Mouse (Mus musculus): ENCODE measurements around the gene Olfr270. TPM values are rescaled to one million over a fixed set of nuclear protein-coding genes. Genes with fewer than 3 reads are reported as not detected.

The Olfr270 gene
- polyA plus RNA-seq (2011; ENCODE audit: insufficient read depth, insufficient read length, low read depth, missing spikeins) = not detected in 2 replicates

GRCm38 (mm10) chr4:52964247-52964646 lies at the start of gene Olfr270:
Gene Olfr270, plus strand, starts transcription at chr4:52964547.
- TF ChIP-seq POLR2A (IDR thresholded peaks at IDR 0.05; ENCODE audit: insufficient read depth, low read length) = no peak
- TF ChIP-seq EP300 (IDR thresholded peaks at IDR 0.05; ENCODE audit: insufficient read depth, low read depth, low read length) = no peak
- TF ChIP-seq CTCF (IDR thresholded peaks at IDR 0.05; ENCODE audit: low read depth, low read length) = no peak
- Histone ChIP-seq H3K4me1 (ENCODE audit: control insufficient read depth, insufficient read depth, low read length) (no peaks in the 10 kb centered on the region), H3K27ac (ENCODE audit: insufficient read depth, low read length) (no peak within 1 kb of the TSS), H3K9ac (ENCODE audit: low read depth, poor library complexity, severe bottlenecking) (no peak within 1 kb of the TSS), H3K36me3 (ENCODE audit: control insufficient read depth, insufficient read depth, low read length, poor library complexity, severe bottlenecking) (no peaks in the 10 kb centered on the region), H3K27me3 (ENCODE audit: control insufficient read depth, insufficient read depth, low read length, poor library complexity, severe bottlenecking) (peaks cover 1% of the 10 kb centered on the region; the same call in 1 of the 2 replicates), H3K9me3 (replicated peaks; ENCODE audit: control insufficient read depth, insufficient read depth, low read length, poor library complexity, severe bottlenecking) (no peaks in the 10 kb centered on the region), H3K4me3 (ENCODE audit: low read depth, low read length) (no peak within 1 kb of the TSS)

GRCm38 (mm10) chr4:52916659-52917310 lies 47.6 kb upstream of the Olfr270 start:
- H3K27me3 ChIP-seq (ENCODE audit: control insufficient read depth, insufficient read depth, low read length, poor library complexity, severe bottlenecking) = no peaks in the 10 kb centered on the region
- H3K9me3 ChIP-seq (replicated peaks; ENCODE audit: control insufficient read depth, insufficient read depth, low read length, poor library complexity, severe bottlenecking) = no peaks in the 10 kb centered on the region
- H3K4me1 ChIP-seq (ENCODE audit: control insufficient read depth, insufficient read depth, low read length) = no peaks in the 10 kb centered on the region
- TF ChIP-seq POLR2A (IDR thresholded peaks at IDR 0.05; ENCODE audit: insufficient read depth, low read length) (no peak), CTCF (IDR thresholded peaks at IDR 0.05; ENCODE audit: low read depth, low read length) (no peak), EP300 (IDR thresholded peaks at IDR 0.05; ENCODE audit: insufficient read depth, low read depth, low read length) (no peak)
- no peak overlapping the region for H3K4me3 ChIP-seq (ENCODE audit: low read depth, low read length)
- H3K9ac ChIP-seq (ENCODE audit: low read depth, poor library complexity, severe bottlenecking) = no peak overlapping the region
- H3K36me3 ChIP-seq (ENCODE audit: control insufficient read depth, insufficient read depth, low read length, poor library complexity, severe bottlenecking) = no peaks in the 10 kb centered on the region
- H3K27ac ChIP-seq (ENCODE audit: insufficient read depth, low read length) = no peak overlapping the region

GRCm38 (mm10) chr4:52917311-52917688 lies 47.0 kb upstream of the Olfr270 start:
- Histone ChIP-seq H3K27ac (ENCODE audit: insufficient read depth, low read length) (no peak overlapping the region), H3K36me3 (ENCODE audit: control insufficient read depth, insufficient read depth, low read length, poor library complexity, severe bottlenecking) (no peaks in the 10 kb centered on the region), H3K4me3 (ENCODE audit: low read depth, low read length) (no peak overlapping the region), H3K4me1 (ENCODE audit: control insufficient read depth, insufficient read depth, low read length) (no peaks in the 10 kb centered on the region), H3K27me3 (ENCODE audit: control insufficient read depth, insufficient read depth, low read length, poor library complexity, severe bottlenecking) (no peaks in the 10 kb centered on the region), H3K9me3 (replicated peaks; ENCODE audit: control insufficient read depth, insufficient read depth, low read length, poor library complexity, severe bottlenecking) (no peaks in the 10 kb centered on the region), H3K9ac (ENCODE audit: low read depth, poor library complexity, severe bottlenecking) (no peak overlapping the region)
- no peak for TF ChIP-seq EP300 (IDR thresholded peaks at IDR 0.05; ENCODE audit: insufficient read depth, low read depth, low read length)

DNA sequence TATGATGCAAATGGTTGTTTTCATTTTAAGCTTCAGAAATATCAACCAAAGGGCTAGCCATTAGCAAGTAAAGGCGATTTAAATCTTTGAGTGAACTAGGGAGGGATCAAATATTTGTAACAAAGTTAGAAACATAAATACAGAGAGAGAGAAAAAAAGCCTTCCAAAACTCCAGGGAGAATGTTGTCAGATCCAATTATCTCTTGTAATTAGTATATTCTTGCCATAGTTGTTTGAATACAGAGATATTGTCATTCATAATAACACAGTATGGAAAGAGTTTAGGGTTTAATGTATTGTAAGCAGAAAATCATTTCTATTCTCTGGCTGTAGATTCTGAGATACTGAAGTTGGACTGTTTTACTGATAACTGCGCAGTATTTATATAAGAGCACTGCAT lies 45.3 kb upstream of the Olfr270 start, which contains the start of gene Olfr272:
Olfr272 (minus strand) TSS at position 101 of the 400 bp plus-strand sequence.
- Histone ChIP-seq H3K9ac (ENCODE audit: low read depth, poor library complexity, severe bottlenecking) (no peak within 1 kb of the TSS), H3K27ac (ENCODE audit: insufficient read depth, low read length) (no peak within 1 kb of the TSS), H3K27me3 (ENCODE audit: control insufficient read depth, insufficient read depth, low read length, poor library complexity, severe bottlenecking) (no peaks in the 10 kb centered on the region), H3K9me3 (replicated peaks; ENCODE audit: control insufficient read depth, insufficient read depth, low read length, poor library complexity, severe bottlenecking) (no peaks in the 10 kb centered on the region), H3K4me1 (ENCODE audit: control insufficient read depth, insufficient read depth, low read length) (no peaks in the 10 kb centered on the region), H3K4me3 (ENCODE audit: low read depth, low read length) (no peak within 1 kb of the TSS), H3K36me3 (ENCODE audit: control insufficient read depth, insufficient read depth, low read length, poor library complexity, severe bottlenecking) (no peaks in the 10 kb centered on the region)
- TF ChIP-seq POLR2A (IDR thresholded peaks at IDR 0.05; ENCODE audit: insufficient read depth, low read length) (no peak), EP300 (IDR thresholded peaks at IDR 0.05; ENCODE audit: insufficient read depth, low read depth, low read length) (no peak), CTCF (IDR thresholded peaks at IDR 0.05; ENCODE audit: low read depth, low read length) (no peak)

DNA sequence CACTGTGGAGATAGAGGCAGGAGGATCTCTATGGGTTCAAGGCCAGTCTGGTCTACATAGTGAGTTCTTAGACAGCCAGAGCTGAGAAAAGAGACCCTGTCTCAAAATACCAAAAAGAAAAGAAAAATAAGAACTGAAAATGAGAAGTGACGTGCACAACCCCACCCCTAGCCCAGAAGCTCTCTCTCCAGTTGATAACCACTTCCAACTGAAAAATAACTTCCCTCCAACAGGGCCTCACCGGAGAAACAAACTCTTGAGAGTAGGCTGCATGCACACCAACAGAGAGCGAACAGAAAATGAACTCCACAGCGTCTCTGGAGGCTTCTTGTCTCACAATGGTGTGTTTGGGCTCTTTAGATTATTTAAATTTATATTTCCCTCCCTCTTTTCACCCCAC lies 33.9 kb upstream of the Olfr270 start:
- Histone ChIP-seq H3K36me3 (ENCODE audit: control insufficient read depth, insufficient read depth, low read length, poor library complexity, severe bottlenecking) (no peaks in the 10 kb centered on the region), H3K9me3 (replicated peaks; ENCODE audit: control insufficient read depth, insufficient read depth, low read length, poor library complexity, severe bottlenecking) (no peaks in the 10 kb centered on the region), H3K27me3 (ENCODE audit: control insufficient read depth, insufficient read depth, low read length, poor library complexity, severe bottlenecking) (no peaks in the 10 kb centered on the region), H3K4me3 (ENCODE audit: low read depth, low read length) (no peak overlapping the region), H3K9ac (ENCODE audit: low read depth, poor library complexity, severe bottlenecking) (no peak overlapping the region), H3K27ac (ENCODE audit: insufficient read depth, low read length) (no peak overlapping the region), H3K4me1 (ENCODE audit: control insufficient read depth, insufficient read depth, low read length) (no peaks in the 10 kb centered on the region)
- TF ChIP-seq POLR2A (IDR thresholded peaks at IDR 0.05; ENCODE audit: insufficient read depth, low read length) = no peak
- TF ChIP-seq CTCF (IDR thresholded peaks at IDR 0.05; ENCODE audit: low read depth, low read length) = no peak
- TF ChIP-seq EP300 (IDR thresholded peaks at IDR 0.05; ENCODE audit: insufficient read depth, low read depth, low read length) = no peak

DNA sequence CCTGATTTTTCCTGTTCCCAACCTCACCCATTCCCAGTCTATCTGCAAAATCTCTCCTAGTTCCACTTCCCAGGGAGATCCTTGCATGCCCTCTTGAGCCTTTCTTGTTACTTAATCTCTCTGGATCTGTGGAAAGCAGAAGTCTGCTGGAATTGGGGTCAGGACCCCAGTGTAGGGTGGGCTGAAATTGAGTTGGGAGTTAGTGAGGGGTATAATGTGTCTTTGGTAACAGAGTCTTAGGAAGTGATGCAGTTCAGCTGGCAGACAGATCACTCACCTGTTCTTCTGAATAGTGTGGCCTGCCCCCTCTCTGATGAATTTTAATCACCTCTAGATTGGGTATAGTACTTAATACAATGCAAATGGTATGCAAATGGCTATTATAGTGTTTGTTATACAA lies 17.7 kb upstream of the Olfr270 start:
- Histone ChIP-seq H3K4me3 (ENCODE audit: low read depth, low read length) (no peak overlapping the region), H3K27ac (ENCODE audit: insufficient read depth, low read length) (no peak overlapping the region), H3K9ac (ENCODE audit: low read depth, poor library complexity, severe bottlenecking) (no peak overlapping the region), H3K27me3 (ENCODE audit: control insufficient read depth, insufficient read depth, low read length, poor library complexity, severe bottlenecking) (no peaks in the 10 kb centered on the region), H3K4me1 (ENCODE audit: control insufficient read depth, insufficient read depth, low read length) (no peaks in the 10 kb centered on the region), H3K36me3 (ENCODE audit: control insufficient read depth, insufficient read depth, low read length, poor library complexity, severe bottlenecking) (no peaks in the 10 kb centered on the region), H3K9me3 (replicated peaks; ENCODE audit: control insufficient read depth, insufficient read depth, low read length, poor library complexity, severe bottlenecking) (no peaks in the 10 kb centered on the region)
- TF ChIP-seq CTCF (IDR thresholded peaks at IDR 0.05; ENCODE audit: low read depth, low read length) (no peak), EP300 (IDR thresholded peaks at IDR 0.05; ENCODE audit: insufficient read depth, low read depth, low read length) (no peak), POLR2A (IDR thresholded peaks at IDR 0.05; ENCODE audit: insufficient read depth, low read length) (no peak)

All from ES-Bruce4 (cell line).